Mouse (Mus musculus): Measurements from ENCODE around the gene Klhdc8a.

- TF ChIP-seq POLR2A (IDR thresholded peaks at IDR 0.05; ENCODE audit: control insufficient read depth, low read depth, low read length) (no peak), CTCF (IDR thresholded peaks at IDR 0.05; ENCODE audit: control insufficient read depth, insufficient read depth, insufficient replicate concordance, low read depth, low read length) (no peak)
Measured at GRCm38 (mm10) chr1:132355162-132355601, 56.8 kb downstream of the Klhdc8a start.

All from testis, adult 2 months (tissue).